Mouse (Mus musculus): ENCODE results near the gene Dhh. TPM values are rescaled to one million over a fixed set of nuclear protein-coding genes. Genes with fewer than 3 reads are reported as not detected.

Dhh gene
- polyA plus RNA-seq, 1 experiment from 2014 or later = 2.0 TPM

DNA sequence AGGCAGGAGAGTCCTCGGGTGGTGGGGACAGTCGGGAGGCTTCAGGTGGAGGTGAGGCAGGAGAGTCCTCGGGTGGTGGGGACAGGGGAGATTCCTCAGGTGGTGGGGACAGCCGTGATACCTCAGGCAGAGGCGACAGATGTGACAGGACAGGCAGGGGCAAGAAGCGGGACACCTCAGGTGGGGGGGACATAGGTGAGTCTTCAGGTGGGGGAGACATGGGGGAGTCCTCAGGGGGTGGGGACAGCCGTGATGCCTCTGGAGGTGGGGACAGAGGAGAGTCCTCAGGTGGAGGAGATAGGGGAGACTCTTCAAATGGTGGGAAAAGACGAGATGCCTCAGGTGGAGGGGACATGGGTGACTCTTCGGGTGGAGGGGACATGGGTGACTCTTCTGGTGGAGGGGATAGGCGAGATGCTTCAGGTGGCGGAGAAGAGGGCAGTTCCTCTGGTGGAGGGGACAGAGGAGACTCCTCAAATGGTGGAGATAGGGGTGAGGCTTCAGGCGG, 34.8 kb downstream of the Dhh start:
- Histone ChIP-seq H3K9ac (ENCODE audit: low read length) (no peak overlapping the region), H3K4me2 (ENCODE audit: low read depth, low read length) (no peak overlapping the region), H3K36me3 (ENCODE audit: control insufficient read depth, insufficient read depth) (peaks cover 77% of the 10 kb centered on the region), H3K4me1 (ENCODE audit: control insufficient read depth, insufficient read depth, low read length) (peaks cover 17% of the 10 kb centered on the region), H3K9me3 (replicated peaks; ENCODE audit: control insufficient read depth, low read length) (no peaks in the 10 kb centered on the region), H3K27ac (ENCODE audit: low read length) (no peak overlapping the region), H3K27me3 (ENCODE audit: control insufficient read depth, insufficient read depth, low read length) (no peaks in the 10 kb centered on the region), H3K4me3 (ENCODE audit: low read length) (no peak overlapping the region)
- 86% methylated on average over 12 of the region's 12 CpGs for WGBS
- ATAC-seq (replicated peaks; ENCODE audit: extremely low read depth, insufficient read depth, low FRiP score) = no peak

DNA sequence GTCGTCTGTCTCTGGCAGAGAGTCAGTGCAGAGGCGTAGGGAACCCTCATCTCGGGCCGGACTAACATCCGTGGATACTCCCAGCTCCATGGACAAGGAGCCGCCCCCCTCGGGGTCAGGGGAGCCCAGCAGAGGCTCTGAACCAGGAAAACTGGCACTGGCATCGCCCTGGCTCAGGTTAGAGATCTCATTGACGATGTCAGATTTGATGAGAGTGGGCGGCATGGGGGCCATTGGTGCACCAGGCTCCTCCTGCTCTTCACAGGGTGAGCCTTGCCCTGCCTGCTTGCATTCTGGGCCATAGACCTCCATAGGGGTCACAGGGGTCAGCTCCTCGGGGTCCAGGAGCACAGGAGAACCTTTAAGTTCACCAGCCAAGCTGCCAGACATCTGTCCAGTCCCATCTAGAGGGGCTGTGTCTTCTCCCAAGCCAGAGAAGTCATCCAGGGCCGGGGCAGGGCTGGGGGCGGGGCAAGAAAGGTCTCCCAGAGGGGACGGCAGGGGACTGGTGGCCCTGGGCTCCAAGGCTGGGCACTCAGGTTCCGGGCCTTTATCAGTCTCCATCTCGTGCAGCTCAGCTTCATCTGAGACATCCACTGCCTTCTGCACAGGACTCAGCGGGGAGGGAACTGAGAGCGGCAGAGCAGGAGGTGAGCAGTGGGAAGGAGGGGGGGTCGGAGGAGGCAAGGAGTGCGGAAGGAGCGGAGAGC, 36.5 kb downstream of the Dhh start:
- WGBS = 82% methylated on average over 21 of the region's 21 CpGs

DNA sequence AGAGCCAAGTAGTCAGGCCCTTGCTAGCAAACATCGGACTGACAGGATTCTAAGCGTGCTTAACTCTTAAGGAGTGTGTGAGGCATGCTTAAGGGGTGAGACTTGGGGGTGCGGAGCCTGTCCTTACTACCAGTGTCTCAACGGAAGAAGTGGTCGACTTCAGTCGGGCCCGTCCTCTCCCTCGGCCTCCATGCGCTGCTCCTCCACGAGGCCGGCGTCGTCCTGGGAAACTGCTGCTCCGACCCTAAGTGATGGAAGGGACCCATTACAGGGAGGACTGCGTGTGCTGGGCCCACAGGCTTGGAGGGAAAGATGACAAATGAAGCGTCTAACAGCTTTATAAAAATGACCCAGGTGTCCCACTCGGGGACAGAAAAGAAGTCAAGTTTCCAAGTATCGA, 37.4 kb downstream of the Dhh start:
- H3K36me3 ChIP-seq (ENCODE audit: control insufficient read depth, insufficient read depth) = peaks cover 96% of the 10 kb centered on the region
- no peak overlapping the region for H3K9ac ChIP-seq (ENCODE audit: low read length)
- H3K4me1 ChIP-seq (ENCODE audit: control insufficient read depth, insufficient read depth, low read length) = no peaks in the 10 kb centered on the region
- 91% methylated on average over 18 of the region's 18 CpGs for WGBS
- no peaks in the 10 kb centered on the region for H3K9me3 ChIP-seq (replicated peaks; ENCODE audit: control insufficient read depth, low read length)
- no peak overlapping the region for H3K4me3 ChIP-seq (ENCODE audit: low read length)
- H3K27me3 ChIP-seq (ENCODE audit: control insufficient read depth, insufficient read depth, low read length) = no peaks in the 10 kb centered on the region
- no peak overlapping the region for H3K27ac ChIP-seq (ENCODE audit: low read length)
- no peak overlapping the region for H3K4me2 ChIP-seq (ENCODE audit: low read depth, low read length)
- no peak for ATAC-seq (replicated peaks; ENCODE audit: extremely low read depth, insufficient read depth, low FRiP score)

More for the DNA sequence above, 36.5 kb downstream of the Dhh start:
- no peak overlapping the region for H3K27ac ChIP-seq (ENCODE audit: low read length)
- H3K27me3 ChIP-seq (ENCODE audit: control insufficient read depth, insufficient read depth, low read length) = no peaks in the 10 kb centered on the region
- no peak for ATAC-seq (replicated peaks; ENCODE audit: extremely low read depth, insufficient read depth, low FRiP score)
- peaks cover 1% of the 10 kb centered on the region; the same call in 1 of the 2 replicates for H3K4me1 ChIP-seq (ENCODE audit: control insufficient read depth, insufficient read depth, low read length)
- H3K4me3 ChIP-seq (ENCODE audit: low read length) = no peak overlapping the region
- no peak overlapping the region for H3K4me2 ChIP-seq (ENCODE audit: low read depth, low read length)
- no peaks in the 10 kb centered on the region for H3K9me3 ChIP-seq (replicated peaks; ENCODE audit: control insufficient read depth, low read length)
- no peak overlapping the region for H3K9ac ChIP-seq (ENCODE audit: low read length)
- H3K36me3 ChIP-seq (ENCODE audit: control insufficient read depth, insufficient read depth) = peaks cover 94% of the 10 kb centered on the region

DNA sequence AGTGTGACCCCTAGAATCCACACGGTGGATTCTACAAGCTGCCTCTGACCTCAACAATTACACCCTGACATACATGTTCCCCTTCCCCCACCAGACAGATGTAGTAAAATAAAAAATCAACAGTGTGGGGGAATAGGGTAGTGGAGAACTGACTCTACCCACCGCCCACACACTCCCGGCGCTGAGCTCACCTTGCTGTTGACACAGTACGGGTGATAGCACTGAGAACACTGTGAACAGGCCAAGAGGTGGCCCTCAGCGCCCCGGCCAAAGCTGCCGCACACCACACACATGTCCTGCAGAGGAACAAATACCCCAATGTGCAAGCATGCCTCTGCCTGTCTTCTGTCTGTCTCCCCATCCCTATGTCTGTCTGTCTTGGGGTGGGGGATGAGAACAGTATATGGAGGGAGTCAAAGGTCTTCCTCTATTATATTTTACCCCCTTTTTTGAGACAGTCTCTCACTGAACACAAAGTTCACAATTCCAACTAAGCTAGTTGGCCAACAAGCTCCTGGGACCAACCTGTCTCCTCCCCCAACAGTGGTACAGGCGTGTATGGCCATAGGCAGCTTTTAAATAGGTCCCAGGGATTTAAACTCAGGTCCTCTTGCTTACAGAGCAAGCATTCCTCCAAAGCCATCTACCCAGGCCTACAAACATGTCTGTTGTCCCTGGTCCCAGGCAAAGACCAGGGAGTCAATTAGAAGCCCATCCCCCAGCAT, 38.9 kb downstream of the Dhh start:
- H3K4me3 ChIP-seq (ENCODE audit: low read length) = no peak overlapping the region
- WGBS = 85% methylated on average over 9 of the region's 9 CpGs
- no peak overlapping the region for H3K4me2 ChIP-seq (ENCODE audit: low read depth, low read length)
- H3K27me3 ChIP-seq (ENCODE audit: control insufficient read depth, insufficient read depth, low read length) = no peaks in the 10 kb centered on the region
- H3K9ac ChIP-seq (ENCODE audit: low read length) = no peak overlapping the region
- H3K27ac ChIP-seq (ENCODE audit: low read length) = no peak overlapping the region
- H3K9me3 ChIP-seq (replicated peaks; ENCODE audit: control insufficient read depth, low read length) = no peaks in the 10 kb centered on the region
- H3K36me3 ChIP-seq (ENCODE audit: control insufficient read depth, insufficient read depth) = peaks cover 95% of the 10 kb centered on the region
- no peak for ATAC-seq (replicated peaks; ENCODE audit: extremely low read depth, insufficient read depth, low FRiP score)
- H3K4me1 ChIP-seq (ENCODE audit: control insufficient read depth, insufficient read depth, low read length) = no peaks in the 10 kb centered on the region

DNA sequence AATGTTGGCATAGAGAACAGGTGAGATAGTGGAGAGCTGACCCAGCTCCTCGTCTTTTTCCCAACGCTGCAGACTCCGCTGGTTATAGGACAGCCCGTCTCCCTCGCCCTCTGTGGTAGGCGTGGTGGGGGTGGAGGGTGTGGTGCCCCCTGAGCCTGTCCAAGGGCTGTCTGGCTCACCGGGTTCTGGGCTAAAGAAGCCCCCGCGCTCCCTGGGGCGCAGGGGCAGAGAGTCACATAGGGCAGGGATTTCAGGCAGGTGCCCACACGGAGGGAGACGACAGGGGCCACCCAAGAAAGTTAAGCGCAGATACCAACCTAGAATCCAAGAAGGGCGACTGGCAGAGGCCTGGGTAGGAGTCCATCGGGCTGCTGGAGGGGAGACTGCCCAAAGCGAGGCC, 44.1 kb downstream of the Dhh start:
- 89% methylated on average over 16 of the region's 16 CpGs for WGBS
- Histone ChIP-seq H3K27me3 (ENCODE audit: control insufficient read depth, insufficient read depth, low read length) (no peaks in the 10 kb centered on the region), H3K4me2 (ENCODE audit: low read depth, low read length) (no peak overlapping the region), H3K9me3 (replicated peaks; ENCODE audit: control insufficient read depth, low read length) (no peaks in the 10 kb centered on the region), H3K4me1 (ENCODE audit: control insufficient read depth, insufficient read depth, low read length) (no peaks in the 10 kb centered on the region), H3K36me3 (ENCODE audit: control insufficient read depth, insufficient read depth) (peaks cover 96% of the 10 kb centered on the region), H3K27ac (ENCODE audit: low read length) (no peak overlapping the region), H3K9ac (ENCODE audit: low read length) (no peak overlapping the region), H3K4me3 (ENCODE audit: low read length) (no peak overlapping the region)
- ATAC-seq (replicated peaks; ENCODE audit: extremely low read depth, insufficient read depth, low FRiP score) = no peak

DNA sequence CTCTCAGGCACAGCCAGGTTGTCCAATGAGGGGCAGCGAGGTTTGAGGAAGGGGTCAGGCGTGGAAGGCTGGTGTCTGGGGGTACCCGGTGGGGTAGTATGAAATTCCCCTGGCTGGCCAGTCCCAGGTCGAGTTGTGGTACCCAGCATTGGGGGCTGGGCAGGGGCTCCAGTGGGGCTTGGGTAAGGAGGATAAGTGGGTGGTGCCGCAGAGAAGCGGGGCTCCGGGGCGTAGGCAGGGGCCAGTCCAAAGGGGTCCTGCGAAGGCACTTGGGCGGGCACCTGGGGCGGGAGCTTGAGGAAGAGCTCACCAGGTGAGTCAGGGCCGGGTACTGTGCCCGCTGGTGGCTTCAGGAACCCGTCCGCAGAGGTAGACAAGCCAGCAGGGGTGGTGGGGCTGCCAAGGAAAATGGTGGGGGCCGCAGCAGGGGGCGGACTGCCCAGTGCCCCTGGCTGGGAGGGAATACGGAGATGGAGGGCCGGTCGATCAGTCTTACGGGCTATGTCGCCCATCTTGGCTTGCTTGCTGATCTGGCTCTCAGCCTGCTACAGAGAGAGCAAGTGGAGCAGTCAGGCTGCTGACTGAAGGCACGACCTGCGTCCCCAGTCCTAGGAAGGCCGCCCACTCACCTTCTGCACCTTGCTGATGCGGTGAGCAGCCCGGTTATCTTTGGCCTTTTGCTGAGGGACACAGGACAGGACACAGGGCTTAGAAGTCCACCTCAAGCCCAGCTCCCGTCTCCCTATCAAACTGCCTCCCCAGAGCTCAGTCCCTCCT, 45.0 kb downstream of the Dhh start:
- H3K4me2 ChIP-seq (ENCODE audit: low read depth, low read length) = no peak overlapping the region
- H3K9me3 ChIP-seq (replicated peaks; ENCODE audit: control insufficient read depth, low read length) = no peaks in the 10 kb centered on the region
- H3K36me3 ChIP-seq (ENCODE audit: control insufficient read depth, insufficient read depth) = peaks cover 97% of the 10 kb centered on the region
- ATAC-seq (replicated peaks; ENCODE audit: extremely low read depth, insufficient read depth, low FRiP score) = no peak
- H3K27me3 ChIP-seq (ENCODE audit: control insufficient read depth, insufficient read depth, low read length) = no peaks in the 10 kb centered on the region
- WGBS = 91% methylated on average over 28 of the region's 28 CpGs
- no peak overlapping the region for H3K9ac ChIP-seq (ENCODE audit: low read length)
- no peak overlapping the region for H3K27ac ChIP-seq (ENCODE audit: low read length)
- H3K4me1 ChIP-seq (ENCODE audit: control insufficient read depth, insufficient read depth, low read length) = no peaks in the 10 kb centered on the region
- no peak overlapping the region for H3K4me3 ChIP-seq (ENCODE audit: low read length)

DNA sequence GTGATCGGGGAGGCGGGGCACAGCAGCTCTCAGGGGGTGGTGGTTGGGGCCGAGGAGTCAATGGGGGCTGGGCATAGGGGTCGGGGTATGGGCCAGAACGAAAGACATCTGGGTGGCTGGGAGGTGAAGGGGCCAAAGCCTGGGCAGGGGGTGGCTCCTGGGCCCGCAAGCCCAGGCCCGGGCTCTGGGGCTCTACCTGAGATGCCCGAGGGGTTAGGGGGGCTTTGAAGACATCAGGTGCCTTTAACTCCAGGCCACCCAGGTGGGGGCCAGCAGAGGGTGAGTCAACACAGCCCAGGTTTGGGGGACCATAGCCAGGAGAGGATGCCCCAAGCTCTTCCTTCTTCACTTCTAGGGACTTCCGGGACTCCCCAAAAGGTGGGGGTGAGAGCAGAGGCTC, 45.6 kb downstream of the Dhh start:
- H3K27ac ChIP-seq (ENCODE audit: low read length) = no peak overlapping the region
- H3K27me3 ChIP-seq (ENCODE audit: control insufficient read depth, insufficient read depth, low read length) = no peaks in the 10 kb centered on the region
- no peaks in the 10 kb centered on the region for H3K9me3 ChIP-seq (replicated peaks; ENCODE audit: control insufficient read depth, low read length)
- ATAC-seq (replicated peaks; ENCODE audit: extremely low read depth, insufficient read depth, low FRiP score) = no peak
- H3K4me2 ChIP-seq (ENCODE audit: low read depth, low read length) = no peak overlapping the region
- H3K4me3 ChIP-seq (ENCODE audit: low read length) = no peak overlapping the region
- H3K36me3 ChIP-seq (ENCODE audit: control insufficient read depth, insufficient read depth) = peaks cover 94% of the 10 kb centered on the region
- no peaks in the 10 kb centered on the region for H3K4me1 ChIP-seq (ENCODE audit: control insufficient read depth, insufficient read depth, low read length)
- 92% methylated on average over 9 of the region's 9 CpGs for WGBS
- no peak overlapping the region for H3K9ac ChIP-seq (ENCODE audit: low read length)

DNA sequence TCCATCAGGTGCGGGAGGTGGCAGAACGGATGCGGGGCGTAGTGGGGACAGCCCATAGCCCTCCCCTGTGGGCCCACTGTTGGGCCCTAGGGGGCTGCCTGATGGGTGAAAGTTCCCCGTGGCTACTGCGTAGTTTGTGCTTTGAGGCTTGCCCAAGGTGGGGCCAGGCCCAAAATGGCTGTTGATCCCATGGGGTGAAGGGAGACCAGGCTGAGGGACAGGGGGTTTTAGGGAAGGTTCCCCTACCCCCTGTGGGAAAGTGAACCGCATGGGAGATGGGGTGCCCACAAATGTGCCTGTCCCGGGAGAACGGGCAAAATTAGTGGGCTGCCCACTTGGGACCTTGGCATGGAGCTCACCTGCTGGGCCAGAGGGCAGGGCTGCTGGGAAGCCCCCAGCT, 46.3 kb downstream of the Dhh start:
- 91% methylated on average over 9 of the region's 9 CpGs for WGBS
- H3K4me1 ChIP-seq (ENCODE audit: control insufficient read depth, insufficient read depth, low read length) = no peaks in the 10 kb centered on the region
- no peak overlapping the region for H3K27ac ChIP-seq (ENCODE audit: low read length)
- H3K4me2 ChIP-seq (ENCODE audit: low read depth, low read length) = no peak overlapping the region
- no peak overlapping the region for H3K9ac ChIP-seq (ENCODE audit: low read length)
- H3K4me3 ChIP-seq (ENCODE audit: low read length) = no peak overlapping the region
- no peak for ATAC-seq (replicated peaks; ENCODE audit: extremely low read depth, insufficient read depth, low FRiP score)
- H3K36me3 ChIP-seq (ENCODE audit: control insufficient read depth, insufficient read depth) = peaks cover 94% of the 10 kb centered on the region
- H3K27me3 ChIP-seq (ENCODE audit: control insufficient read depth, insufficient read depth, low read length) = no peaks in the 10 kb centered on the region
- no peaks in the 10 kb centered on the region for H3K9me3 ChIP-seq (replicated peaks; ENCODE audit: control insufficient read depth, low read length)

Data from heart, embryonic 16.5 days (tissue).